Mouse (Mus musculus) thymus, postnatal 14 days (tissue): ENCODE data around the gene 1700001O22Rik.

Source experiments
- DNase-seq: peaks from one replicate; pipeline ENCODE4 v3.0.0; 2021

The 1700001O22Rik gene

DNA sequence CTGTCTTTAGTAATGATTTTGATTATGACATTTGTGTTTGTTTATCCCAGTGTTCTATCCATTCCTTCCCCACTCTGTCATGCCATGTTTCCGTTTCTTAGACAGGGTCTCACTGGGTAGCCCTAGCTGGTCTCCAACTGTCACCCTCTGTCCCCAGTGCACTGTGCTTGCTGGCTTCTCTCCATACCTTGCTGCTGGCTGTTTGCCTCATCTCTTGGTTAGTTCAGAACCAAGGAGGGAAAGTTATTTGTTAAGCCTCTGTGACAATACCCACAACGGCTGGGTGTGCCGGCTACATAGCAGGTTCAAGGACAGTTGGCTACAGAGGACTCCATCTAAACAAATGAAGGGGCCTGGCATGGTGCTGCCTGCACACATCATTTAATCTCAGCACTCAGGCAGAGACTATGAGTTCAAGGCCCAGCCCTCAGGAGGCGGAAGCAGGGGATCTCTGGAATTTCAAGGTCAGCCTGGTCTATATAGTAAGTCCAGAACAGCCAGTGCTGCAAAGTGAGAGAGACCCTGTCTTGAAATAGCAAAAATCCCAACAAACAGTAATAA lies 55.8 kb downstream of the 1700001O22Rik start:
- DNase-seq = no peak
